Mouse (Mus musculus) small intestine, adult 2 months (tissue): ENCODE measurements around the gene Mapk14. TPM values are rescaled to one million over a fixed set of nuclear protein-coding genes. Genes with fewer than 3 reads are reported as not detected.
A peak's percentile ranks its signal among the peaks of the same experiment; 100 is the strongest.

ENCODE experiments used
- H3K27ac ChIP-seq: fragments of 200-500 bp; 2 replicates; pipeline ENCODE4 v1.5.1; 2012; ENCODE audit warnings: low read depth, low read length, control low read depth, inconsistent platforms; ENCODE audit not compliant: insufficient read depth
- H3K27me3 ChIP-seq: fragments of 200-500 bp; 2 replicates; pipeline ENCODE4 v1.6.1; 2012; ENCODE audit warnings: mild to moderate bottlenecking, moderate library complexity, low read length, inconsistent platforms; ENCODE audit not compliant: control insufficient read depth, insufficient read depth
- H3K36me3 ChIP-seq: fragments of 200-500 bp; 2 replicates; pipeline ENCODE4 v1.6.1; 2012; ENCODE audit warnings: mild to moderate bottlenecking, low read length, control low read depth, inconsistent platforms; ENCODE audit not compliant: control insufficient read depth, insufficient read depth
- H3K4me1 ChIP-seq: fragments of 200-500 bp; 2 replicates; pipeline ENCODE4 v1.6.1; 2012; ENCODE audit warnings: low read length, inconsistent platforms, mixed read lengths; ENCODE audit not compliant: control insufficient read depth, insufficient read depth, insufficient read length
- H3K4me3 ChIP-seq: fragments of 200-500 bp; 2 replicates; pipeline ENCODE4 v1.5.1; 2012; ENCODE audit warnings: low read depth, mild to moderate bottlenecking, control low read depth, inconsistent platforms, low read length, moderate library complexity
- CTCF ChIP-seq: fragments of 200-500 bp; IDR thresholded peaks from 2 replicates; pipeline ENCODE4 v1.5.1; 2012; ENCODE audit warnings: low read depth, mild to moderate bottlenecking, control low read depth, inconsistent platforms, low read length, moderate library complexity, mixed read lengths; ENCODE audit not compliant: insufficient replicate concordance, insufficient read length; ENCODE audit errors: extremely low read depth
- POLR2A ChIP-seq: fragments of 200-500 bp; IDR thresholded peaks from 2 replicates; pipeline ENCODE4 v1.6.1; 2012; ENCODE audit warnings: low read depth, mild to moderate bottlenecking, control low read depth, inconsistent platforms, low read length, moderate library complexity
- WGBS: fragments of 180-500 bp; shearing (Covaris S2); methylation state at CpG from one replicate; pipeline ENCODE4 v1.1.7; 2018; 5-methylcytosine and 5-hydroxymethylcytosine counted together
- polyA plus RNA-seq: library from polyadenylated mRNA; depleted of rRNA; stranded (reverse); fragments of >200 nt; gene quantifications from 2 replicates; pipeline ENCODE4 v1.2.3, GENCODE M21; 2012

Gene Mapk14
- polyA plus RNA-seq, 1 experiment, result 47.8 TPM

DNA sequence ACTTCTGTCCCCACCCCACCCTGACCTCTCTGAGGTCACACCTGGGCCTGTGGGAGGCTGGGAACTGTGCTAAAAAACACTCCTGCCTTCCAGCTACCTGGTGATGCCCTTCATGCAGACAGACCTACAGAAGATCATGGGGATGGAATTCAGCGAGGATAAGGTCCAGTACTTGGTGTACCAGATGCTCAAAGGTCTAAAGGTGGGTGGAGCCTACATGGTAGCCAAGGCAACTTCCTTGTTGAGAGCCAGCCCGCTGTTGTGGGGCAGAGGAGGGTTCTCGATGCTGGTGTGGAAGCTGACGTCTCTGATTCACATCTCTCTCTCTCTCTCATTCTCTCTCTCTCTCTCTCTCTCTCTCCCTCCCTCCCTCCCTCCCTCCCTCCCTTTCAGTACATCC lies 84.0 kb downstream of the Mapk14 start:
- WGBS, result 56% methylated on average over 4 of the region's 4 CpGs
- Histone ChIP-seq H3K4me3 (no peak overlapping the region), H3K27me3 (no peaks in the 10 kb centered on the region), H3K4me1 (peaks cover 10% of the 10 kb centered on the region; the same call in 1 of the 2 replicates), H3K36me3 (peaks cover 54% of the 10 kb centered on the region), H3K27ac (peak overlapping the region; percentile 56)
- TF ChIP-seq POLR2A, result no peak
- TF ChIP-seq CTCF, result no peak

DNA sequence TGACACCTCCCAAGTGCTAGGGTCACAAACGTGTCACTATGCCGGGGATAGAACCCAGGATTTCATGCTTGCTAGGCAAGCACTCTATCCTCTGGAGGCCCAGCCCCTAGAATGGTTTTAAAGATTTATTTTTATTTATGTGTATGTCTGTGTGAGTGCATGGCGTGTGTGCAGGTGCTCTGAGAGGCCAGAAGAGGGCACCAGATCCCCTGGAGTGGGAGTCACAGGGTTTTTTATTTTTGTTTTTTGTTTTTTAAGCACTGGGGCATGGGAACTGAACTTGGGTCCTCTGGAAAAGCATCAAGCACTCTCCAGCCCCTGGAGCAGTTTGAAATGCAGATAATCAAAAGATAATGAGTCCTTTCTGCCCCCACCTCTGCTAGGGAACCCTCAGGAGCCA lies 85.7 kb downstream of the Mapk14 start:
- Histone ChIP-seq H3K27ac (no peak overlapping the region), H3K27me3 (no peaks in the 10 kb centered on the region), H3K36me3 (peaks cover 57% of the 10 kb centered on the region), H3K4me3 (no peak overlapping the region), H3K4me1 (peaks cover 10% of the 10 kb centered on the region; the same call in 1 of the 2 replicates)
- TF ChIP-seq CTCF, result peak; percentile 34; the same call in 1 of the 2 replicates
- TF ChIP-seq POLR2A, result no peak
- WGBS, result 100% methylated on average over 3 of the region's 3 CpGs

DNA sequence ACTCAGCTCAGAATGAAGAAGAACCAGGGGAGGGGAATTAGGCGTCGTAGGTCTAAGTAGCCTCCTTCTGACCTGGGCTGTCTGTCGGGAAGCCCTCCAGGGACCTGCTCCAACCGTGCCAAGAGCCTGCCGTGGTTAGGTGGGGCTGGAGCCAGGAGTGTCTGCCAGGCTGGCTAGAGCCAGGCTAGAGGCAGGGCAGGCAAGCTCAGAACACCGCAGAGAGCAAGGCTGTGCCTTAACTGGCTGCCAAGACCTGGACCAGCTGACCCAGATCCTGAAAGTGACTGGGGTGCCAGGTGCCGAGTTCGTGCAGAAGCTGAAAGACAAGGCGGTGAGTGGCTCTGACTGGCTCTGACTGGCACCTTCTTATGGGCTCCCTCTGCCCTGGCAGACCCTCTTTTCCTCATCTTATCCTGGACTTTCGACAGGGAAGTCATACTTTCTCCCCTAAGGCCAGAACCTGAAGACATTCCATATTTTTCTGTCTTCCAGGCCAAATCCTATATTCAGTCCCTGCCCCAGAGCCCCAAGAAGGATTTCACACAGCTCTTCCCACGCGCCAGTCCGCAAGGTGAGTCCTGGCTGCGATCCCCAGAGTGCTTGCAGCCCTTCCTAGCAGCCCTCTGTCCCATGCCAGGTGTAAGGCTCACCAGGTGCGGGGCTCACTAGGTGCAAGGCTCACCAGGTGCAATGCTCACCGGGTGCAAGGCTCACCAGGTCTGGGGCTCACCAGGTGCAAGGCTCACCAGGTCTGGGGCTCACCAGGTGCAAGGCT lies 86.3 kb downstream of the Mapk14 start:
- Histone ChIP-seq H3K27me3 (no peaks in the 10 kb centered on the region), H3K4me3 (no peak overlapping the region), H3K4me1 (peaks cover 6% of the 10 kb centered on the region; the same call in 1 of the 2 replicates), H3K27ac (no peak overlapping the region), H3K36me3 (peaks cover 52% of the 10 kb centered on the region)
- 34% methylated on average over 16 of the region's 16 CpGs for WGBS
- no peak for TF ChIP-seq CTCF
- TF ChIP-seq POLR2A, result no peak

DNA sequence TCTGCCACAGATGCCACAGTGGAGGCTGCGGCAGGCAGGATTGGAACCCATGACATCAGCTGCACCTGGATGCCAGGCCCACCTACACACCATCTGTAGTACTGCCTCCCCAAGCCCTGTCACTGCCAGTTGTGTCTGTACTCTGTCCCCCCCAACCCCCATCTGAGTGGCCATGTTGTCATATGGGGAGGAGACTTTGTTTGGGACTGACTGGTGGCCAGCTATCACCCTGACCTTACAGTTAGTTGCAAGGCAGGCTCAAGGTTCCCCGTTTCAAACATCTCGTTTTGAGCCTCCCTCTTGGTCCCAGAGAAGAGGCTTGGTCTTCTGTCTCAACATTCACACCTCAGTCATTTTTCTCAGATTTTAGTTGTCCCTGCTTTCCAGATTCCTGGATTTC lies 88.6 kb downstream of the Mapk14 start:
- WGBS, result over 99% methylated on average over 3 of the region's 3 CpGs
- no peak overlapping the region for H3K4me3 ChIP-seq
- peaks cover 45% of the 10 kb centered on the region for H3K36me3 ChIP-seq
- H3K27me3 ChIP-seq, result no peaks in the 10 kb centered on the region
- no peak overlapping the region for H3K27ac ChIP-seq
- TF ChIP-seq POLR2A, result no peak
- TF ChIP-seq CTCF, result no peak
- H3K4me1 ChIP-seq, result no peaks in the 10 kb centered on the region; the same call in 1 of the 2 replicates

DNA sequence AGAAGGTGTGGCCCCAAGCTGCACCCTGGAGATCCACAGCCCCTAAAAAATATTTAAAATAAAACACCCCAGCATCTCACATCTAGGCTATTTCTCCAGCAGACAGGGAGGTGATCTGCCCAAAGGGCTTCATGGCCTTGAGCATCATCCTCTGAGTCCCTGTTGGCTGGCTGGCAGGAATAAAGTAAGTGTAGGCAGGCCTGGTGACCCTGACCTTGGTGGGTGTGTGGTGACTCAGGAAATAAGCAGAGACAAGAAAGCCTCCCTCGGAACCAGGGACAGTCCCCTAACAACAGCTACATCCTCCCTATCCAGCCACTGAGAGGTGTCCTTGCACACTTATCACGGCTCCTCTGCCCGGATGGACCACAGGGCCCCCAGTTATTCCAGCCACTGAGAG lies 89.7 kb downstream of the Mapk14 start:
- WGBS, result 61% methylated on average over 3 of the region's 3 CpGs
- no peaks in the 10 kb centered on the region for H3K4me1 ChIP-seq
- no peak overlapping the region for H3K4me3 ChIP-seq
- TF ChIP-seq CTCF (no peak), POLR2A (no peak)
- H3K36me3 ChIP-seq, result peaks cover 42% of the 10 kb centered on the region
- H3K27ac ChIP-seq, result no peak overlapping the region
- H3K27me3 ChIP-seq, result no peaks in the 10 kb centered on the region

DNA sequence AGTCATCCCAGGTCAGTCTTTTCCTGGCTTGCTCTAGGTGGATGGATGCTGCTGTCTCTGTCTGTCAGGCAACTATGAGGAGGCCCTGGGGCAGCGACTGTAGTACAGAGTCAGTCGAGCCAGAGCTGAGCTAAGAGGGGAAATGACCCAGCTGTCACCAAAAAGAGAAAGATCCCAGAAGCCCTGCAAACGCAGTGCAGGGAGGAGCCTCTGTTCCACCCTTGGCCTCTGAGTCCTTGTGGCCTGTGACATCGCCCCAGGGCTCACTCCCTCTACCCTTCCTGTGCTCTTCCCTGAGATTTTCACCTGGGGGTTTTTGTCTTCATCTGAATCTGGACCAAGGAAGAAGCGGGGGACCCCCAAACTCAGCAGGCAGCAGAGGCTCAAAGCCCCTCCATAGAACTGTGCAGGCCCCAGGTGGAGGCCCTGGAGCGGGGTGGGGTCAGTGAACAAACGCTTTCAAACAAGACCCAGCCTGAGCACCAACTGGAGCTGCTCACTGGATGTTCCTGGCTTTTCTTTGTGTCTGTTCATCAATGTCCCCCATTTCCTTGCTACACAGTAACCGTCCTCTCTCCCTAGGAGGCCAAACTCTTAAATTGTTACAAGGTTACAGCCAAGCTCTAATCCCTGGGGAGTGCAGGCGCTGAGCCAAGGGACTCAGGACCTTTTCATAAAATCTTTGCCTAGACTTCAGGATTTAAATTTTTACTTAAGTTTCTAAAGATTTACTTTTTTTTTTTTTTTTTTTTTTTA lies 90.3 kb downstream of the Mapk14 start:
- WGBS, result 68% methylated on average over 9 of the region's 9 CpGs
- Histone ChIP-seq H3K27ac (no peak overlapping the region), H3K27me3 (no peaks in the 10 kb centered on the region), H3K4me3 (no peak overlapping the region), H3K4me1 (no peaks in the 10 kb centered on the region), H3K36me3 (peaks cover 36% of the 10 kb centered on the region)
- TF ChIP-seq POLR2A (no peak), CTCF (no peak)

DNA sequence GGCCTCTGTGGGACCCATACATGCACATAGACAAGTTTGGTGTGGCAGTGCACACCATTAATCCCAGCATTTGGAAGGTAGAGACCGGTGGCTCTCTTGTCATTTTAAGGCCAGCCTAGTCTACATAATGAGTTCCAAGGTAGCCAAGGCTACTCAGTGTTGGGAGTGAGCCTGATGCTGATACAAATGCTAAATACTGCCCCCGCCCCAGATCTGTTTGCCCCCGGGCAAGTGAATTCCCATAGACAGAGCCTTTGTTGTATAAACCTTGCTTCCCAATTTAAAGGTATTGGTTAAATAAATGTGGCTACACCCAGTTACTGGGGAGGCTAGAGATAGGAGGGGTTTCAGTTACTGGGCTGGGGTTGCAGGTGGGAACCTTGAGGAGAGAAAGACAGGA lies 93.9 kb downstream of the Mapk14 start:
- TF ChIP-seq CTCF (no peak), POLR2A (no peak)
- no peaks in the 10 kb centered on the region for H3K27me3 ChIP-seq
- 0 out of 2 replicates have a peak, but pooled peaks cover 3% of the 10 kb centered on the region for H3K36me3 ChIP-seq
- WGBS, result 92% methylated on average over 3 of the region's 3 CpGs
- no peak overlapping the region for H3K27ac ChIP-seq
- no peak overlapping the region for H3K4me3 ChIP-seq
- H3K4me1 ChIP-seq, result no peaks in the 10 kb centered on the region

DNA sequence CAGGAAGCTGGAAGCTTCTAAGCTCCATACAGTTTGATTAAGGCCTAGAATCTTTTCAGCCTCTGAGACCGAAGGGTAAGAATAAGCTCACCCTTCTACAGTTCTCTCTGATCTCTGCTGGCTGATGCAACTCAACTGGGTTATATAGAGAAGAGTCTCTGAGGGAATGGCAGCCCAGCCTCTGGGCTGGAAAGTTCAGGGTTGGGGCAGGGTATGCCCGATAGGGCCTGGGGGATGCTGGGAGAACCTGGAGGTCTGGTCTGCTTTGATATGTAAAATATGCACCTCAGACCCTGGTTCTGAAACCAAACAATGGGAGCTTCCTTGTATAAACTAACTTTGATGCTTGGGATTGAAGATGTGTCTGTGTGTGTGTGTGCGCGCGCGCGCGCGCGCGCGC lies 96.4 kb downstream of the Mapk14 start:
- no peaks in the 10 kb centered on the region for H3K36me3 ChIP-seq
- H3K4me3 ChIP-seq, result no peak overlapping the region
- WGBS, result 99% methylated on average over 12 of the region's 12 CpGs
- no peaks in the 10 kb centered on the region for H3K27me3 ChIP-seq
- no peaks in the 10 kb centered on the region for H3K4me1 ChIP-seq
- TF ChIP-seq POLR2A (no peak), CTCF (no peak)
- H3K27ac ChIP-seq, result no peak overlapping the region
